Mouse (Mus musculus) intestine, postnatal 0 days (tissue): ENCODE data around the gene Clpb. TPM values are rescaled to one million over a fixed set of nuclear protein-coding genes. Genes with fewer than 3 reads are reported as not detected.

Source experiments
- ATAC-seq: fragments of 200-750 bp; cut with Nextera tagmentation; 2 replicates; pipeline ENCODE4 v1.8.0; 2017; ENCODE audit warnings: mild to moderate bottlenecking, moderate TSS enrichment, moderate library complexity
- H3K27ac ChIP-seq: fragments of 300-500 bp; sonication (generic); 2 replicates; pipeline ENCODE4 v1.5.1; 2014; ENCODE audit warnings: mild to moderate bottlenecking, low read depth, low read length, moderate library complexity
- H3K27me3 ChIP-seq: fragments of 300-500 bp; sonication (generic); replicated peaks from 2 replicates; pipeline ENCODE4 v1.6.1; 2014; ENCODE audit warnings: low read length, mixed read lengths; ENCODE audit not compliant: control insufficient read depth, insufficient read depth
- H3K36me3 ChIP-seq: fragments of 300-500 bp; sonication (generic); 2 replicates; pipeline ENCODE4 v1.6.1; 2014; ENCODE audit warnings: mild to moderate bottlenecking, moderate library complexity; ENCODE audit not compliant: control insufficient read depth, insufficient read depth
- H3K4me1 ChIP-seq: fragments of 300-500 bp; sonication (generic); replicated peaks from 2 replicates; pipeline ENCODE4 v1.6.1; 2014; ENCODE audit warnings: antibody characterized with exemption, low read length, mixed read lengths; ENCODE audit not compliant: control insufficient read depth, insufficient read depth
- H3K4me2 ChIP-seq: fragments of 300-500 bp; sonication (generic); replicated peaks from 2 replicates; pipeline ENCODE4 v1.6.1; 2014; ENCODE audit warnings: low read depth, mild to moderate bottlenecking, moderate library complexity
- H3K4me3 ChIP-seq: fragments of 300-500 bp; sonication (generic); 2 replicates; pipeline ENCODE4 v1.5.1; 2014; ENCODE audit warnings: low read depth, low read length
- H3K9ac ChIP-seq: fragments of 300-500 bp; sonication (generic); 2 replicates; pipeline ENCODE4 v1.6.1; 2014; ENCODE audit warnings: mild to moderate bottlenecking, low read depth, low read length
- H3K9me3 ChIP-seq: fragments of 300-500 bp; sonication (generic); 2 replicates; pipeline ENCODE4 v1.6.1; 2016; ENCODE audit warnings: mixed run types; ENCODE audit not compliant: control insufficient read depth
- CTCF ChIP-seq: sonication (generic); IDR thresholded peaks from 2 replicates; pipeline ENCODE4 v1.5.1; 2016; ENCODE audit warnings: low read depth, mild to moderate bottlenecking, control low read depth, antibody characterized with exemption, moderate library complexity
- WGBS: fragments of 180-500 bp; shearing (Covaris S2); extraction: QIAGEN DNeasy Blood & Tissue Kit; methylation state at CpG from one replicate; pipeline ENCODE4 v1.1.7; 2014; 5-methylcytosine and 5-hydroxymethylcytosine counted together
- polyA plus RNA-seq: library from polyadenylated mRNA; unstranded; fragments of >200 nt; fragmentation: Nextera tagmentation; extraction: Ambion mirVana; gene quantifications from 2 replicates; pipeline ENCODE4 v1.2.1, GENCODE M21; 2015

Gene Clpb
- polyA plus RNA-seq, 1 experiment from 2014 or later: 14.9 TPM

DNA sequence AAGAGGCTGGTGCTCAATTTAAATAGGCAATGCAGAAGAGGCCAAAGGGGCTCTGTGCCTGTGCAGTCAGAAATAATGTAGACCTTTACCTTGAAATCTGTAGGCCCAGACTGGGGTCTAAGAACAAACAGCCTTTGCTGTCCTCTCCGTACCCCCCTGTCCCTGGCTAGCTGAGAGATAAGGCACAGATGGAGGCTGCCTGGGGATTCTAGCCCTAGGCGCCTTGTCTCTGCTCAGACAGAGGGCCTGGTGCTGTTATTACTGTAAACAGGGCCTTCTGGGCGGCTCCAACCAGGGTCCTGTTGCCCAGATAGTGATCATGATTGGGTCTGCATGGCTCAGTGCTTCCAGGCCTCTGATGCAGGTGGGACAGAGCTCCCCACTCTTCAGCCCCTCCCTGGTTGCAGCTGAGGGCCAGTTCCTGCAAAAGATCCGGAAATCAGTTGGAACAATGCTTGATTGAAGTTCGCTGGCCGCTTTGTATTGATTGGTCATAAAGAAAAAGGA is 18.2 kb downstream of the Clpb start:
- Histone ChIP-seq H3K4me2 (no peak overlapping the region), H3K4me1 (no peaks in the 10 kb centered on the region), H3K27ac (no peak overlapping the region), H3K4me3 (no peak overlapping the region), H3K27me3 (no peaks in the 10 kb centered on the region), H3K9me3 (no peaks in the 10 kb centered on the region), H3K36me3 (no peaks in the 10 kb centered on the region), H3K9ac (no peak overlapping the region)
- 55% methylated on average over 6 of the region's 6 CpGs for WGBS
- ATAC-seq: no peak
- TF ChIP-seq CTCF: no peak

- WGBS: 63% methylated on average over 5 of the region's 5 CpGs
- H3K27ac ChIP-seq: no peak overlapping the region
- no peaks in the 10 kb centered on the region for H3K9me3 ChIP-seq
- H3K4me3 ChIP-seq: no peak overlapping the region
- no peak for TF ChIP-seq CTCF
- no peak for ATAC-seq
- no peak overlapping the region for H3K9ac ChIP-seq
- H3K4me2 ChIP-seq: no peak overlapping the region
- 0 out of 2 replicates have a peak, but pooled peaks cover 4% of the 10 kb centered on the region for H3K36me3 ChIP-seq
- no peaks in the 10 kb centered on the region for H3K4me1 ChIP-seq
- no peaks in the 10 kb centered on the region for H3K27me3 ChIP-seq
Measured at GRCm38 (mm10) chr7:101682886-101683285, 19.5 kb downstream of the Clpb start.

DNA sequence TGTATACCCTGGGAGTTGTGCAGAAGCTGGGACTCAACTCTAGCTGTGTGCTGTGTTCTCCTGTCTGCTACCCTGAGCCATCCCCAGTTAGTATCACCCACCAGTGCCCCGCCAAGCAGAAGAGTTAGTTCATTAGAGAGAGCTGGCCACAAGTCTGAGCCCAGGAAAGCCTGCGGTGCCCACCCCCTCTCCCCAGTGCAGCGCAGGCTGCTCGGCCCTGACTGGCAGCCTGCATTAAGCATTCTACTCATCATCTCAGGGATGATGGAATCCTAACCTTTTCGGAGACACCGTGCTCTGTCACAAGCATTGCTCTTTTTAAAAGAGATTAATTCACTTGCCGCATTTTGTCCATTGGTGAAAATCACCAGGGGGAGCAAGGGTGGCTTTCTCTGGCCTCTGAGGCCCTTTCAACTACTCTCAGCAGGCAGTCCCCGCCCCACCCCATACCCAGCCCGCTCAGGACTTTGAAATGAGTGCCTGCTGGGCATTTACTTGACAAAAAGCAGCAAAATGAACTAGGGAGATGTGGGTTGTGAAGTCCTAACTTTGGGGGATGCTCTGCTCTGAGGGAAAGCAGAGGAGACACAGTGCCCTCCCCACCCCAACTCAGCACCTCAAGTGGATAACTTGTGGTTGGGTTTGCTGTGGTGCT is 20.7 kb downstream of the Clpb start:
- Histone ChIP-seq H3K27me3 (no peaks in the 10 kb centered on the region), H3K9me3 (no peaks in the 10 kb centered on the region), H3K4me2 (no peak overlapping the region), H3K4me1 (no peaks in the 10 kb centered on the region), H3K27ac (no peak overlapping the region), H3K4me3 (no peak overlapping the region), H3K9ac (no peak overlapping the region), H3K36me3 (0 out of 2 replicates have a peak, but pooled peaks cover 7% of the 10 kb centered on the region)
- ATAC-seq: no peak
- 58% methylated on average over 9 of the region's 9 CpGs for WGBS
- no peak for TF ChIP-seq CTCF

GRCm38 (mm10) chr7:101684671-101685070 is 21.2 kb downstream of the Clpb start:
- Histone ChIP-seq H3K4me1 (no peaks in the 10 kb centered on the region), H3K9ac (no peak overlapping the region), H3K4me3 (no peak overlapping the region), H3K9me3 (no peaks in the 10 kb centered on the region), H3K36me3 (0 out of 2 replicates have a peak, but pooled peaks cover 7% of the 10 kb centered on the region), H3K27me3 (no peaks in the 10 kb centered on the region), H3K27ac (no peak overlapping the region), H3K4me2 (no peak overlapping the region)
- no peak for TF ChIP-seq CTCF
- WGBS: 44% methylated on average over 3 of the region's 3 CpGs
- no peak for ATAC-seq

GRCm38 (mm10) chr7:101687144-101687543 is 23.7 kb downstream of the Clpb start:
- H3K9ac ChIP-seq: no peak overlapping the region
- no peak overlapping the region for H3K4me2 ChIP-seq
- 0 out of 2 replicates have a peak, but pooled peaks cover 7% of the 10 kb centered on the region for H3K36me3 ChIP-seq
- ATAC-seq: no peak
- H3K9me3 ChIP-seq: no peaks in the 10 kb centered on the region
- 93% methylated on average over 2 of the region's 2 CpGs for WGBS
- TF ChIP-seq CTCF: no peak
- no peaks in the 10 kb centered on the region for H3K27me3 ChIP-seq
- H3K27ac ChIP-seq: no peak overlapping the region
- H3K4me3 ChIP-seq: no peak overlapping the region
- no peaks in the 10 kb centered on the region for H3K4me1 ChIP-seq

- WGBS: 78% methylated on average over 2 of the region's 2 CpGs
- Histone ChIP-seq H3K4me1 (no peaks in the 10 kb centered on the region), H3K9me3 (no peaks in the 10 kb centered on the region), H3K27me3 (no peaks in the 10 kb centered on the region), H3K36me3 (0 out of 2 replicates have a peak, but pooled peaks cover 7% of the 10 kb centered on the region), H3K4me2 (no peak overlapping the region), H3K4me3 (no peak overlapping the region), H3K27ac (no peak overlapping the region), H3K9ac (no peak overlapping the region)
- no peak for ATAC-seq
- TF ChIP-seq CTCF: no peak
Measured at GRCm38 (mm10) chr7:101690471-101690870, 27.0 kb downstream of the Clpb start.
